Mouse (Mus musculus) adrenal gland, postnatal 10 days (tissue): Measurements from ENCODE around the gene Tbxa2r. TPM values are rescaled to one million over a fixed set of nuclear protein-coding genes. Genes with fewer than 3 reads are reported as not detected.

Experiments
- DNase-seq: peaks from one replicate; pipeline ENCODE4 v3.0.0; 2021; ENCODE audit warnings: mixed read lengths
- long read RNA-seq, 2 experiments: library from polyadenylated mRNA; stranded (forward); transcript quantifications; one replicate each; pipeline ENCODE4 v2.0.0; 2021
- total RNA-seq, 2 experiments: library from RNA; stranded (reverse); gene quantifications; 2 replicates each; pipeline ENCODE4 v1.2.3; 2021

Gene Tbxa2r
- 10 to 100 TPM; 24.5 to 31.8 TPM for total RNA-seq
- long read RNA-seq, experiment 1, transcript Tbxa2r-202 (4 exons, 1,919 nt): minor isoform, 7 of 74 reads
- long read RNA-seq, experiment 1, transcript Tbxa2r-201 (3 exons, 1,765 nt): major isoform, 45 of 74 reads
- long read RNA-seq, experiment 1, partial matches to known transcripts: 21 of 74 reads
- long read RNA-seq, experiment 1, other reads (novel, unspliced or antisense): 1 of 74 reads
- long read RNA-seq, experiment 2, transcript Tbxa2r-201 (3 exons, 1,765 nt): major isoform, 31 of 49 reads
- long read RNA-seq, experiment 2, partial matches to known transcripts: 12 of 49 reads
- long read RNA-seq, experiment 2, other reads (novel, unspliced or antisense): 3 of 49 reads

- peak; percentile 89 for DNase-seq
These were observed at the start of gene Tbxa2r for GRCm38 (mm10) chr10:81328386-81328785. Tbxa2r (plus strand) TSS chr10:81328731.

GRCm38 (mm10) chr10:81279496-81279895 lies 49.0 kb upstream of the Tbxa2r start:
- DNase-seq: no peak

- DNase-seq: no peak
These were observed 44.3 kb upstream of the Tbxa2r start for GRCm38 (mm10) chr10:81284189-81284588.

GRCm38 (mm10) chr10:81284719-81285118 lies 43.8 kb upstream of the Tbxa2r start:
- DNase-seq: no peak

GRCm38 (mm10) chr10:81285694-81286450 lies 42.7 kb upstream of the Tbxa2r start:
- peak; percentile 96 for DNase-seq

GRCm38 (mm10) chr10:81286586-81286985 lies 41.9 kb upstream of the Tbxa2r start:
- DNase-seq: no peak

GRCm38 (mm10) chr10:81287513-81288157 lies 40.9 kb upstream of the Tbxa2r start:
- DNase-seq: peak; percentile 74

- peak; percentile 56 for DNase-seq
These were observed 39.9 kb upstream of the Tbxa2r start for GRCm38 (mm10) chr10:81288601-81289000.

GRCm38 (mm10) chr10:81289278-81289677 lies 39.3 kb upstream of the Tbxa2r start:
- DNase-seq: peak; percentile 73

- DNase-seq: no peak
These were observed 38.7 kb upstream of the Tbxa2r start for GRCm38 (mm10) chr10:81289811-81290210.

GRCm38 (mm10) chr10:81290698-81291460 lies 37.7 kb upstream of the Tbxa2r start:
- DNase-seq: no peak

- DNase-seq: no peak
These were observed 36.9 kb upstream of the Tbxa2r start, which contains the start of gene Tjp3 for GRCm38 (mm10) chr10:81291511-81292104. Tjp3 (minus strand) TSS chr10:81291581.

- DNase-seq: peak; percentile 99
These were observed 35.8 kb upstream of the Tbxa2r start, which contains the start of gene Pip5k1c for GRCm38 (mm10) chr10:81292554-81293333. Pip5k1c (plus strand) TSS chr10:81292963.

GRCm38 (mm10) chr10:81293334-81294030 lies 35.0 kb upstream of the Tbxa2r start:
- no peak for DNase-seq

GRCm38 (mm10) chr10:81294442-81294841 lies 34.1 kb upstream of the Tbxa2r start:
- DNase-seq: no peak

GRCm38 (mm10) chr10:81295185-81295584 lies 33.3 kb upstream of the Tbxa2r start:
- DNase-seq: no peak

GRCm38 (mm10) chr10:81297246-81297645 lies 31.3 kb upstream of the Tbxa2r start:
- DNase-seq: no peak

- DNase-seq: peak; percentile 47
These were observed 30.7 kb upstream of the Tbxa2r start for GRCm38 (mm10) chr10:81297845-81298244.

GRCm38 (mm10) chr10:81298369-81299100 lies 30.0 kb upstream of the Tbxa2r start:
- no peak for DNase-seq
